Mouse (Mus musculus) myocyte (in vitro differentiated cells): ENCODE results near the gene Ss18l2. TPM values are rescaled to one million over a fixed set of nuclear protein-coding genes. Genes with fewer than 3 reads are reported as not detected.

ENCODE experiments used
- H3K27me3 ChIP-seq: one replicate; pipeline ENCODE4 v1.6.1; 2011; ENCODE audit not compliant: control insufficient read depth, insufficient read depth, insufficient read length
- H3K36me3 ChIP-seq: one replicate; pipeline ENCODE4 v1.6.1; 2011; ENCODE audit not compliant: control insufficient read depth, insufficient read depth
- H3K4me2 ChIP-seq: one replicate; pipeline ENCODE4 v1.6.1; 2011; ENCODE audit warnings: low read depth, control low read depth
- H3K4me3 ChIP-seq: one replicate; pipeline ENCODE4 v1.5.1; 2011; ENCODE audit warnings: mild to moderate bottlenecking, control low read depth, moderate library complexity
- H3K79me2 ChIP-seq: one replicate; pipeline ENCODE4 v1.6.1; 2011; ENCODE audit not compliant: control insufficient read depth, insufficient read depth
- H3ac ChIP-seq: one replicate; pipeline ENCODE4 v1.6.1; 2011; ENCODE audit not compliant: control insufficient read depth, insufficient read length
- CEBPB ChIP-seq: IDR thresholded peaks from 2 replicates; pipeline ENCODE4 v1.6.1; 2011; ENCODE audit warnings: mild to moderate bottlenecking, moderate library complexity; ENCODE audit not compliant: poor library complexity, insufficient read depth, severe bottlenecking
- E2F4 ChIP-seq: IDR thresholded peaks from one replicate; pipeline ENCODE4 v1.6.1; 2011; ENCODE audit warnings: mild to moderate bottlenecking, control low read depth, moderate library complexity; ENCODE audit not compliant: insufficient read depth
- MAX ChIP-seq: IDR thresholded peaks from one replicate; pipeline ENCODE4 v1.6.1; 2011; ENCODE audit warnings: low read depth, mild to moderate bottlenecking, control low read depth
- MYOD1 ChIP-seq, 3 experiments: IDR thresholded peaks; one replicate each; pipeline ENCODE4 v1.6.1; 2011; ENCODE audit warnings: control low read depth in 2 of 3, low read depth in 2 of 3, mild to moderate bottlenecking in 2 of 3, moderate library complexity in 1 of 3; ENCODE audit not compliant: insufficient read length in 2 of 3, control insufficient read depth in 1 of 3
- MYOG ChIP-seq, 3 experiments: IDR thresholded peaks; one replicate each; pipeline ENCODE4 v1.6.1; 2011; ENCODE audit warnings: control low read depth in 2 of 3, low read depth in 2 of 3, mild to moderate bottlenecking in 2 of 3; ENCODE audit not compliant: insufficient read length in 2 of 3, control insufficient read depth in 1 of 3, insufficient read depth in 1 of 3
- POLR2A ChIP-seq: IDR thresholded peaks from one replicate; pipeline ENCODE4 v1.6.1; 2011; ENCODE audit warnings: low read depth, mild to moderate bottlenecking, control low read depth, moderate library complexity; ENCODE audit not compliant: insufficient read length
- POLR2AphosphoS2 ChIP-seq: IDR thresholded peaks from one replicate; pipeline ENCODE4 v1.6.1; 2011; ENCODE audit warnings: low read depth, control low read depth; ENCODE audit not compliant: insufficient read length
- REST ChIP-seq: IDR thresholded peaks from one replicate; pipeline ENCODE4 v1.6.1; 2011; ENCODE audit warnings: mild to moderate bottlenecking, control low read depth, moderate library complexity; ENCODE audit not compliant: insufficient read depth, insufficient read length
- SRF ChIP-seq: IDR thresholded peaks from one replicate; pipeline ENCODE4 v1.6.1; 2011; ENCODE audit warnings: low read depth; ENCODE audit not compliant: control insufficient read depth, insufficient read length
- TCF3 ChIP-seq: IDR thresholded peaks from one replicate; pipeline ENCODE4 v1.6.1; 2011; ENCODE audit warnings: low read depth, control low read depth; ENCODE audit not compliant: insufficient read length
- USF1 ChIP-seq: IDR thresholded peaks from one replicate; pipeline ENCODE4 v1.6.1; 2011; ENCODE audit warnings: low read depth, mild to moderate bottlenecking, control low read depth, moderate library complexity
- polyA plus RNA-seq: library from polyadenylated mRNA; unstranded; fragments of >200 nt; fragmentation: generic; extraction: Trizol; gene quantifications from one replicate; pipeline ENCODE4 v1.2.1, GENCODE M21; 2012; ENCODE audit warnings: missing spikeins

The Ss18l2 gene
- polyA plus RNA-seq, 1 experiment: 81.5 TPM

- Histone ChIP-seq H3K4me2 (no peak overlapping the region), H3K4me3 (no peak overlapping the region)
- TF ChIP-seq POLR2AphosphoS2 (peak; percentile 39), MAX (no peak)
These were observed 47.3 kb downstream of the Ss18l2 start for GRCm38 (mm10) chr9:121757432-121757831.

GRCm38 (mm10) chr9:121757835-121758814 is 48.0 kb downstream of the Ss18l2 start:
- H3K79me2 ChIP-seq: no peaks in the 10 kb centered on the region
- peak overlapping the region; percentile 81 for H3K4me2 ChIP-seq
- no peaks in the 10 kb centered on the region for H3K27me3 ChIP-seq
- TF ChIP-seq MYOG (IDR thresholded peaks at IDR 0.05; ENCODE audit: control insufficient read depth in 1 of 3, insufficient read depth in 1 of 3, insufficient read length in 2 of 3, low read depth in 2 of 3): peak; percentile 30 to 81 (median 59)
- peak; percentile 90 for TF ChIP-seq POLR2AphosphoS2
- TF ChIP-seq USF1: no peak
- TF ChIP-seq POLR2A: peak; percentile 30
- TF ChIP-seq MYOD1 (IDR thresholded peaks at IDR 0.05; ENCODE audit: control insufficient read depth in 1 of 3, insufficient read length in 2 of 3, low read depth in 2 of 3): peak in 2 of 3 experiments; percentile 69 to 82
- H3K4me3 ChIP-seq: peak overlapping the region; percentile 38
- H3ac ChIP-seq: peak overlapping the region; percentile 78
- peaks cover 21% of the 10 kb centered on the region for H3K36me3 ChIP-seq

More at GRCm38 (mm10) chr9:121757432-121757831, 47.3 kb downstream of the Ss18l2 start:
- Histone ChIP-seq H3K27me3 (no peaks in the 10 kb centered on the region), H3K79me2 (no peaks in the 10 kb centered on the region), H3K36me3 (peaks cover 27% of the 10 kb centered on the region), H3ac (no peak overlapping the region)

GRCm38 (mm10) chr9:121759091-121760081 is 49.3 kb downstream of the Ss18l2 start, which contains the start of gene Zfp651:
Gene Zfp651, plus strand, starts transcription at chr9:121759330.
- Histone ChIP-seq H3K4me2 (peak within 1 kb of the TSS; percentile 81), H3K4me3 (peak within 1 kb of the TSS; percentile 38), H3K79me2 (no peaks in the 10 kb centered on the region), H3K27me3 (no peaks in the 10 kb centered on the region), H3ac (peak within 1 kb of the TSS; percentile 78), H3K36me3 (peaks cover 8% of the 10 kb centered on the region)
- TF ChIP-seq MYOD1 (IDR thresholded peaks at IDR 0.05; ENCODE audit: control insufficient read depth in 1 of 3, insufficient read length in 2 of 3, low read depth in 2 of 3) (peak in 1 of 3 experiments; percentile 67), E2F4 (no peak), POLR2A (peak; percentile 61), TCF3 (no peak), MYOG (IDR thresholded peaks at IDR 0.05; ENCODE audit: control insufficient read depth in 1 of 3, insufficient read depth in 1 of 3, insufficient read length in 2 of 3, low read depth in 2 of 3) (peak in 1 of 3 experiments; percentile 65), CEBPB (no peak), SRF (no peak), USF1 (peak; percentile 4), POLR2AphosphoS2 (peak; percentile 84)

- H3K27me3 ChIP-seq: no peaks in the 10 kb centered on the region
- H3K4me2 ChIP-seq: peak overlapping the region; percentile 72
- peak overlapping the region; percentile 78 for H3ac ChIP-seq
- H3K36me3 ChIP-seq: peaks cover 3% of the 10 kb centered on the region
- H3K4me3 ChIP-seq: peak overlapping the region; percentile 38
- no peaks in the 10 kb centered on the region for H3K79me2 ChIP-seq
- TF ChIP-seq REST (no peak), MYOG (IDR thresholded peaks at IDR 0.05; ENCODE audit: control insufficient read depth in 1 of 3, insufficient read depth in 1 of 3, insufficient read length in 2 of 3, low read depth in 2 of 3) (peak in 1 of 3 experiments; percentile 1), CEBPB (no peak), MYOD1 (IDR thresholded peaks at IDR 0.05; ENCODE audit: control insufficient read depth in 1 of 3, insufficient read length in 2 of 3, low read depth in 2 of 3) (no peak), MAX (no peak), SRF (no peak)
These were observed 50.4 kb downstream of the Ss18l2 start for GRCm38 (mm10) chr9:121760271-121761090.
